Mouse (Mus musculus) neutrophil, adult 65 days (primary cell): ENCODE data around the gene Grid2. TPM values are rescaled to one million over a fixed set of nuclear protein-coding genes. Genes with fewer than 3 reads are reported as not detected.

ENCODE experiments used
- total RNA-seq: library from RNA; stranded (reverse); gene quantifications from 2 replicates; pipeline ENCODE4 v1.2.4, GENCODE M21; 2023

The Grid2 gene
- total RNA-seq: not detected in 2 replicates

GRCm38 (mm10) chr6:63255826-63256555, at the start of gene Grid2:
Gene Grid2, plus strand, starts transcription at chr6:63255876.

GRCm38 (mm10) chr6:64728499-64729198, 1473.0 kb downstream of the Grid2 start, which contains the start of gene Atoh1:
Gene Atoh1, plus strand, starts transcription at chr6:64729125.

